Mouse (Mus musculus): ENCODE measurements around the gene Slc35b2.

The Slc35b2 gene

GRCm38 (mm10) chr17:45564531-45565084 is 934 bp downstream of the Slc35b2 start:
- no peak for DNase-seq (ENCODE audit: low spot score in 2 of 2)

GRCm38 (mm10) chr17:45565103-45565502 is 1.4 kb downstream of the Slc35b2 start:
- DNase-seq (ENCODE audit: low spot score in 2 of 2) = no peak

GRCm38 (mm10) chr17:45566031-45566359 is 2.3 kb downstream of the Slc35b2 start:
- no peak for DNase-seq (ENCODE audit: low spot score in 2 of 2)

- no peak for DNase-seq (ENCODE audit: low spot score in 2 of 2)
Measured at GRCm38 (mm10) chr17:45566360-45567161, 2.9 kb downstream of the Slc35b2 start.

- DNase-seq (ENCODE audit: low spot score in 2 of 2) = no peak
Measured at GRCm38 (mm10) chr17:45567162-45567601, 3.5 kb downstream of the Slc35b2 start.

GRCm38 (mm10) chr17:45568990-45569389 is 5.3 kb downstream of the Slc35b2 start:
- no peak for DNase-seq (ENCODE audit: low spot score in 2 of 2)

- DNase-seq (ENCODE audit: low spot score in 2 of 2) = no peak
Measured at GRCm38 (mm10) chr17:45569999-45570398, 6.3 kb downstream of the Slc35b2 start.

- DNase-seq (ENCODE audit: low spot score in 2 of 2) = peak; percentile 68 to 75
Measured at GRCm38 (mm10) chr17:45572103-45573086, 8.7 kb downstream of the Slc35b2 start.

GRCm38 (mm10) chr17:45573087-45573779 is 9.6 kb downstream of the Slc35b2 start, which contains the start of gene Hsp90ab1:
Gene Hsp90ab1, minus strand, starts transcription at chr17:45573271.
- DNase-seq (ENCODE audit: low spot score in 2 of 2) = peak; percentile 99

- DNase-seq (ENCODE audit: low spot score in 2 of 2) = peak; percentile 97 to 98
Measured at GRCm38 (mm10) chr17:45573780-45574123, 10.1 kb downstream of the Slc35b2 start.

GRCm38 (mm10) chr17:45574129-45574761 is 10.6 kb downstream of the Slc35b2 start:
- DNase-seq (ENCODE audit: low spot score in 2 of 2) = peak; percentile 84 to 89

GRCm38 (mm10) chr17:45575123-45575897 is 11.6 kb downstream of the Slc35b2 start:
- no peak for DNase-seq (ENCODE audit: low spot score in 2 of 2)

- no peak for DNase-seq (ENCODE audit: low spot score in 2 of 2)
Measured at GRCm38 (mm10) chr17:45578242-45578641, 14.6 kb downstream of the Slc35b2 start.

GRCm38 (mm10) chr17:45578843-45579242 is 15.2 kb downstream of the Slc35b2 start:
- DNase-seq (ENCODE audit: low spot score in 2 of 2) = no peak

- DNase-seq (ENCODE audit: low spot score in 2 of 2) = no peak
Measured at GRCm38 (mm10) chr17:45579554-45579953, 15.9 kb downstream of the Slc35b2 start.

- no peak for DNase-seq (ENCODE audit: low spot score in 2 of 2)
Measured at GRCm38 (mm10) chr17:45580958-45581477, 17.3 kb downstream of the Slc35b2 start.

- DNase-seq (ENCODE audit: low spot score in 2 of 2) = peak; percentile 75 to 77
Measured at GRCm38 (mm10) chr17:45581567-45581983, 17.9 kb downstream of the Slc35b2 start.

- DNase-seq (ENCODE audit: low spot score in 2 of 2) = no peak
Measured at GRCm38 (mm10) chr17:45582188-45582587, 18.5 kb downstream of the Slc35b2 start.

- no peak for DNase-seq (ENCODE audit: low spot score in 2 of 2)
Measured at GRCm38 (mm10) chr17:45582715-45583355, 19.2 kb downstream of the Slc35b2 start.

Data from right cerebral cortex, adult 2 months (tissue).